ENCODE assay signal across 11 mouse cellular contexts in genomic region chr9:123496665-123497064, GRCm38 (mm10). TPM values are rescaled to one million over a fixed set of nuclear protein-coding genes. Genes with fewer than 3 reads are reported as not detected.
DNase-seq lines count a peak whose midpoint lies in the region; ATAC-seq and TF ChIP-seq lines count a peak whose summit lies in the region.
"Had no signal": no experiment of that assay in that cellular context is flagged by ENCODE, and none has a peak within 500 bp of the region (broad histone marks: within the 10 kb centered on the region; RNA-seq: fewer than 3 reads in every experiment).

No protein-coding gene starts in this region.

- H3K4me3 ChIP-seq in hindbrain, embryonic 16.5 days (ENCODE audit: low read length): no peak overlapping the region
- H3K4me3 ChIP-seq in hindbrain, postnatal 0 days (ENCODE audit: low read length): no peak overlapping the region
- H3K4me3 ChIP-seq in embryonic facial prominence, embryonic 11.5 days (ENCODE audit: low read depth, low read length): no peak overlapping the region
- H3K4me3 ChIP-seq in kidney, embryonic 15.5 days (replicated peaks): peak overlapping the region; percentile 23; the same call in 1 of the 2 replicates
- 0 out of 2 replicates have a peak overlapping the region, but pooled peaks have one; percentile 16 for H3K4me3 ChIP-seq in liver, embryonic 16.5 days (ENCODE audit: low read depth, low read length)
- no peak overlapping the region for H3K4me3 ChIP-seq in thymus, adult 2 months (ENCODE audit: control insufficient read depth, insufficient read depth, low read length)

- intact Hi-C loops in gastrocnemius, postnatal 14 days (cut with DNase I; ENCODE audit: low total_unique reads): no loop called here

- no peak overlapping the region for H3K9ac ChIP-seq in hindbrain, embryonic 16.5 days (ENCODE audit: low read depth, low read length)
- H3K9ac ChIP-seq in hindbrain, postnatal 0 days (replicated peaks; ENCODE audit: low read length): no peak overlapping the region
- no peak overlapping the region for H3K9ac ChIP-seq in embryonic facial prominence, embryonic 11.5 days (replicated peaks; ENCODE audit: low read length)
- H3K9ac ChIP-seq in kidney, embryonic 15.5 days: no peak overlapping the region
- no peak overlapping the region for H3K9ac ChIP-seq in liver, embryonic 16.5 days (ENCODE audit: low read depth, low read length)

- H3K27me3 ChIP-seq in hindbrain, embryonic 16.5 days (replicated peaks; ENCODE audit: control insufficient read depth, insufficient read depth, low read length): no peaks in the 10 kb centered on the region
- no peaks in the 10 kb centered on the region for H3K27me3 ChIP-seq in hindbrain, postnatal 0 days (ENCODE audit: insufficient read depth, low read length)
- no peaks in the 10 kb centered on the region for H3K27me3 ChIP-seq in embryonic facial prominence, embryonic 11.5 days (ENCODE audit: control insufficient read depth, insufficient read depth, low read length)
- no peaks in the 10 kb centered on the region for H3K27me3 ChIP-seq in kidney, embryonic 15.5 days
- H3K27me3 ChIP-seq in liver, embryonic 16.5 days (ENCODE audit: control insufficient read depth, insufficient read depth, low read depth, low read length): no peaks in the 10 kb centered on the region
- no peaks in the 10 kb centered on the region for H3K27me3 ChIP-seq in thymus, adult 2 months (ENCODE audit: control insufficient read depth, insufficient read depth, low read length)
- H3K27me3 ChIP-seq: Patski had no signal

- peaks cover 4% of the 10 kb centered on the region; the same call in 1 of the 2 replicates for H3K4me1 ChIP-seq in hindbrain, embryonic 16.5 days (ENCODE audit: control insufficient read depth, insufficient read depth, low read depth, low read length)
- H3K4me1 ChIP-seq in hindbrain, postnatal 0 days (ENCODE audit: insufficient read depth, low read length): no peaks in the 10 kb centered on the region
- H3K4me1 ChIP-seq in embryonic facial prominence, embryonic 11.5 days (ENCODE audit: control insufficient read depth, insufficient read depth, low read length): no peaks in the 10 kb centered on the region
- H3K4me1 ChIP-seq in kidney, embryonic 15.5 days: peaks cover 29% of the 10 kb centered on the region
- H3K4me1 ChIP-seq in liver, embryonic 16.5 days (ENCODE audit: control insufficient read depth, low read depth, low read length): peaks cover 29% of the 10 kb centered on the region
- peaks cover 12% of the 10 kb centered on the region for H3K4me1 ChIP-seq in thymus, adult 2 months (replicated peaks; ENCODE audit: control insufficient read depth, insufficient read depth, low read length)

- no peaks in the 10 kb centered on the region for H3K9me3 ChIP-seq in hindbrain, embryonic 16.5 days (ENCODE audit: control insufficient read depth, low read length)
- no peaks in the 10 kb centered on the region for H3K9me3 ChIP-seq in hindbrain, postnatal 0 days (ENCODE audit: low read length)
- no peaks in the 10 kb centered on the region for H3K9me3 ChIP-seq in embryonic facial prominence, embryonic 11.5 days (replicated peaks; ENCODE audit: control insufficient read depth, low read length)
- no peaks in the 10 kb centered on the region for H3K9me3 ChIP-seq in kidney, embryonic 15.5 days (replicated peaks)
- no peaks in the 10 kb centered on the region for H3K9me3 ChIP-seq in liver, embryonic 16.5 days (replicated peaks; ENCODE audit: control insufficient read depth, low read length)

- H3K36me3 ChIP-seq in hindbrain, embryonic 16.5 days (ENCODE audit: control insufficient read depth, insufficient read depth, low read length): no peaks in the 10 kb centered on the region
- no peaks in the 10 kb centered on the region for H3K36me3 ChIP-seq in hindbrain, postnatal 0 days (ENCODE audit: insufficient read depth, low read length)
- H3K36me3 ChIP-seq in embryonic facial prominence, embryonic 11.5 days (replicated peaks; ENCODE audit: control insufficient read depth, insufficient read depth, low read depth, low read length): no peaks in the 10 kb centered on the region; the same call in 1 of the 2 replicates
- peaks cover 24% of the 10 kb centered on the region for H3K36me3 ChIP-seq in kidney, embryonic 15.5 days
- H3K36me3 ChIP-seq in liver, embryonic 16.5 days (ENCODE audit: control insufficient read depth, insufficient read depth): no peaks in the 10 kb centered on the region
- 0 out of 2 replicates have a peak, but pooled peaks cover 3% of the 10 kb centered on the region for H3K36me3 ChIP-seq in thymus, adult 2 months (ENCODE audit: control insufficient read depth, insufficient read depth, low read length)

- ATAC-seq in hindbrain, embryonic 16.5 days: no peak
- no peak for ATAC-seq in hindbrain, postnatal 0 days
- ATAC-seq in embryonic facial prominence, embryonic 11.5 days (replicated peaks; ENCODE audit: insufficient number of reproducible peaks, low FRiP score, low TSS enrichment, low read depth): no peak
- ATAC-seq in kidney, embryonic 15.5 days (replicated peaks; ENCODE audit: low FRiP score): peak; percentile 71
- peak; percentile 54; the same call in 1 of the 2 replicates for ATAC-seq in liver, embryonic 16.5 days (ENCODE audit: low read depth)
- ATAC-seq: Patski had no signal

- no peak for TF ChIP-seq CTCF in hindbrain, postnatal 0 days (IDR thresholded peaks at IDR 0.05; ENCODE audit: low read depth)
- TF ChIP-seq CTCF in thymus, adult 2 months (IDR thresholded peaks at IDR 0.05; ENCODE audit: borderline replicate concordance, control insufficient read depth, extremely low read depth, insufficient read depth, low read length, poor library complexity): no peak

- DNase-seq in hindbrain, postnatal 0 days (ENCODE audit: low spot score): no peak
- DNase-seq in embryonic facial prominence, embryonic 11.5 days (ENCODE audit: low spot score): peak; percentile 63
- DNase-seq in thymus, adult 2 months: no peak
- DNase-seq in right cerebral cortex, postnatal 36 days (ENCODE audit: low spot score in 2 of 2): no peak
- DNase-seq in gastrocnemius, postnatal 14 days: no peak
- DNase-seq: cerebellum, adult 9-11 months; thymus, postnatal 25 days had no signal

- WGBS in hindbrain, embryonic 16.5 days: 20% methylated on average over 13 of the region's 13 CpGs
- WGBS in hindbrain, postnatal 0 days: 29% methylated on average over 13 of the region's 13 CpGs
- 13% methylated on average over 13 of the region's 13 CpGs for WGBS in embryonic facial prominence, embryonic 11.5 days
- 8% methylated on average over 13 of the region's 13 CpGs for WGBS in kidney, embryonic 15.5 days
- WGBS in liver, embryonic 16.5 days (ENCODE audit: insufficient replicate concordance): 35% methylated on average over 13 of the region's 13 CpGs
- 93% methylated on average over 13 of the region's 13 CpGs for WGBS in thymus, adult 2 months

- H3K27ac ChIP-seq in hindbrain, embryonic 16.5 days (ENCODE audit: low read depth, low read length): no peak overlapping the region
- H3K27ac ChIP-seq in hindbrain, postnatal 0 days: no peak overlapping the region
- no peak overlapping the region for H3K27ac ChIP-seq in embryonic facial prominence, embryonic 11.5 days (replicated peaks; ENCODE audit: low read depth, low read length)
- peak overlapping the region; percentile 64 for H3K27ac ChIP-seq in kidney, embryonic 15.5 days
- H3K27ac ChIP-seq in liver, embryonic 16.5 days (ENCODE audit: low read length): no peak overlapping the region
- no peak overlapping the region for H3K27ac ChIP-seq in thymus, adult 2 months (ENCODE audit: control insufficient read depth, insufficient read depth, low read length)

- peak overlapping the region; percentile 13; the same call in 1 of the 2 replicates for H3K4me2 ChIP-seq in hindbrain, embryonic 16.5 days (ENCODE audit: low read length)
- H3K4me2 ChIP-seq in hindbrain, postnatal 0 days (ENCODE audit: low read depth, low read length): no peak overlapping the region
- no peak overlapping the region for H3K4me2 ChIP-seq in embryonic facial prominence, embryonic 11.5 days (ENCODE audit: low read depth, low read length)
- H3K4me2 ChIP-seq in kidney, embryonic 15.5 days: peak overlapping the region; percentile 49
- peak overlapping the region; percentile 33; the same call in 1 of the 2 replicates for H3K4me2 ChIP-seq in liver, embryonic 16.5 days (ENCODE audit: low read depth, low read length)

- TF ChIP-seq POLR2A in thymus, adult 2 months (IDR thresholded peaks at IDR 0.05; ENCODE audit: control insufficient read depth, extremely low read depth, insufficient read depth, low read length, poor library complexity): no peak

RNA-seq across cellular contexts. Expression of gene Limd1, which starts 18.2 kb away (rescaled TPM):
- 12.2 and 15.5 TPM in 2 replicates for polyA plus RNA-seq in hindbrain, embryonic 16.5 days (2015; fragmentation: Nextera tagmentation; extraction: Ambion mirVana)
- total RNA-seq in hindbrain, postnatal 0 days (2014; rRNA removed): 29.7 and 30.3 TPM in 2 replicates
- 11.1 and 11.4 TPM in 2 replicates for polyA plus RNA-seq in hindbrain, postnatal 0 days (2015; fragmentation: Nextera tagmentation; extraction: Ambion mirVana)
- 46.0 and 48.3 TPM in 2 replicates for polyA plus RNA-seq in embryonic facial prominence, embryonic 11.5 days (2014; fragmentation: Nextera tagmentation; extraction: Ambion mirVana)
- polyA plus RNA-seq in kidney, embryonic 15.5 days (2015; fragmentation: Nextera tagmentation; extraction: Ambion mirVana): 49.3 and 50.5 TPM in 2 replicates
- polyA plus RNA-seq in liver, embryonic 16.5 days (2015; fragmentation: Nextera tagmentation; extraction: Ambion mirVana): 20.3 and 22.5 TPM in 2 replicates
- 56.4 and 59.1 TPM in 2 replicates for polyA plus RNA-seq in thymus, adult 2 months (2012; rRNA removed)
- 10 to 100 TPM; 29.4 to 31.2 TPM for total RNA-seq in gastrocnemius, postnatal 14 days (2021)

RNA-seq across cellular contexts. Expression of gene Sacm1l, which starts 32.9 kb away (rescaled TPM):
- polyA plus RNA-seq in hindbrain, embryonic 16.5 days (2015; fragmentation: Nextera tagmentation; extraction: Ambion mirVana): 57.8 and 58.5 TPM in 2 replicates
- total RNA-seq in hindbrain, postnatal 0 days (2014; rRNA removed): 24.8 and 32.2 TPM in 2 replicates
- polyA plus RNA-seq in hindbrain, postnatal 0 days (2015; fragmentation: Nextera tagmentation; extraction: Ambion mirVana): 37.1 and 39.7 TPM in 2 replicates
- 53.6 and 62.4 TPM in 2 replicates for polyA plus RNA-seq in embryonic facial prominence, embryonic 11.5 days (2014; fragmentation: Nextera tagmentation; extraction: Ambion mirVana)
- polyA plus RNA-seq in kidney, embryonic 15.5 days (2015; fragmentation: Nextera tagmentation; extraction: Ambion mirVana): 56.1 and 64.2 TPM in 2 replicates
- 25.7 and 28.0 TPM in 2 replicates for polyA plus RNA-seq in liver, embryonic 16.5 days (2015; fragmentation: Nextera tagmentation; extraction: Ambion mirVana)
- 8.1 and 8.6 TPM in 2 replicates for polyA plus RNA-seq in thymus, adult 2 months (2012; rRNA removed)
- 10 to 100 TPM; 19.2 to 23.7 TPM for total RNA-seq in gastrocnemius, postnatal 14 days (2021)

Comparison
In these comparisons a context has a peak if more than half of its experiments do, and no peak if none do; other contexts are left out.
1. H3K4me2 ChIP-seq: peak in hindbrain, embryonic 16.5 days (single experiment), kidney, embryonic 15.5 days (single experiment) and liver, embryonic 16.5 days (single experiment); none in hindbrain, postnatal 0 days (single experiment) and embryonic facial prominence, embryonic 11.5 days (single experiment).
2. ATAC-seq: peak in kidney, embryonic 15.5 days (single experiment) and liver, embryonic 16.5 days (single experiment); none in hindbrain, embryonic 16.5 days (single experiment), hindbrain, postnatal 0 days (single experiment) and embryonic facial prominence, embryonic 11.5 days (single experiment).
3. H3K4me3 ChIP-seq: peak in kidney, embryonic 15.5 days (single experiment) and liver, embryonic 16.5 days (single experiment); none in hindbrain, embryonic 16.5 days (single experiment), hindbrain, postnatal 0 days (single experiment), embryonic facial prominence, embryonic 11.5 days (single experiment) and thymus, adult 2 months (single experiment).